Mouse (Mus musculus) right cerebral cortex, postnatal 36 days (tissue): Measurements from ENCODE around the gene Fam13a.
A peak's percentile ranks its signal among the peaks of the same experiment; 100 is the strongest.

Experiments
- DNase-seq, 2 experiments: peaks; one replicate each; pipeline ENCODE4 v3.0.0; 2022; ENCODE audit warnings: low spot score in 2 of 2, mixed read lengths in 1 of 2

The Fam13a gene

GRCm38 (mm10) chr6:59024164-59024724 is at the start of gene Fam13a:
Gene Fam13a, minus strand, starts transcription at chr6:59024549.
- peak; percentile 74 to 86 for DNase-seq

DNA sequence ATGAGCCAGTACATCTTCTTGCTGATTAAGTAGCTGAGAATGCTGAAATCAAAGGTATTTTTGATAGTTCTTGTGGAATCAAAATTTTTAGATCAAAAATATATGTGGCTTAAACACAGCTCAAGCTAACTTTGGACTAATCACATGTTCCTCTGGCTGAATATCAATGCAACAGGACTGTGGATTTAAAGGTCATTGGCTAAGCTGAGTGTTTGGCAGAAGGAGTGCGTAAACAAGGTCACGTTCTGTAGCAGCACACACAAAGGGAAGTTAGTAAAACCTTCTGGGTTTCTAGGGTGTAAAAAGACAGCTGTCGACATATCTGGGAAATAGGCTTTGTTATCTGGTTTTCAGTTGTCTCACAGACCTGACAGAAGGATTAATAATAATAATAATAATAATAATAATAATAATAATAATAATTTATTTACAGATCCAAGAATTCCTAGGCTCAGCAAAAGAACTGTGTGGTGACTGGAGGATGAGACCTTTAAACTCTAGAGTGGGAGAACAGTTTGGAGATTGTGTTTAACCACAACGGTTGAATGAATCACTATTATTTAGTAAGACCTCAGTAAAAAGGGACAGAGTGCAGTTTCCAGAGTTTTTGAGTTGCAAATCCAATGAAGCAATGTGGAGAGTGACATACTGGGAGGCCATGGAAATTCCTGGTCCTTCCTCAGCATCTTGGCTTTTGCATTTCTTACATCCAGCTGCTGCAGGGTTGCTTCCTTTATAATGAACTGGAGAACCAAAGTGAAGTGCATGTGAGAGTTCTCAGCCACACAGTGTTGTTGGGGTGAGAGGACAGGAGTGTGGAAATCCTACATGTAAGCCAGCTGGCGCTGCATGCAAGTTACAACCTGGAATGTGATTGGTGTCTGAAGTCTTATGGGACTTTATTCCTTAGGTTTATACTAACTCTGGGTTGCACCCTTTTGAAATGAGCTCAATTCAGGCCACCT is 48.0 kb upstream of the Fam13a start:
- DNase-seq: no peak

DNA sequence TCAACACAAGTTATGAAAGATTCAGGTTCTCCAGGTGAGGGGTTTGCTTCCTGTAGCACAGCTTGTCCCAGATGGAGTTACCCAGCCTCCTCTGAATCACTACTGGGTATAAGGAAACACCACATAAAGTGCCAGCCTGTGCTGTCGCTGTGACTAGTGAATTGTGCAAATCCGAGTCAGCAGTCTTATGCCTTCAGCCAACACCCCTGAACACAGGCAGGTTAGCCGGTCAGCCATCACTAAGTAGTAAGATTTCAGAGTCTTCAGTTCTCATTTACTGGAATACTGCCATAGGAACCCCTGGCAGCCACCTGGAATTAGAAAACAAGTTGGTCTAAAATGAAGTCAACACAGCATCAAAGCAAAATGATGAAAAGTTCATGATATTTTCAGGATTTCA is 47.3 kb upstream of the Fam13a start:
- no peak for DNase-seq

GRCm38 (mm10) chr6:59068187-59068586 is 43.8 kb upstream of the Fam13a start:
- DNase-seq: no peak

DNA sequence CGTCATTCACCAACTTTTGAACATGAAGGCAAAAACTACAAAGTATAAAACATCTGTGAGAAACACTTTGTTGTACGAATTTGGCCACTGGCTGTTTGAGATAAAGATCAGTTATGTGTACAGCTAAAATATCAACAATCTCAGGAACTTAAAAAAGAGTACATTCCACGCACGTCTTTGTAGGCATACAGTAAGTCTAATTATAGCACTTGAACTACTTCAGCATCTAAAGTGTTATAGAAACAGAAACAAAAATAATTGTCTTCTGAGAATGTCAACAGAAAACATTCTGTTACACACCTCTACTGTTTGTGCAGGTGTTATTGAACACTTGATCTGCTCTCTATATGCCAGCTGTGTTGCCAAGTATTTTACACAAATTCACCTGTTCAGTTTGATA is 40.1 kb upstream of the Fam13a start:
- no peak for DNase-seq

- DNase-seq: no peak
Measured at GRCm38 (mm10) chr6:59053232-59053631, 28.9 kb upstream of the Fam13a start.

- DNase-seq: no peak
Measured at GRCm38 (mm10) chr6:59039719-59040118, 15.4 kb upstream of the Fam13a start.

DNA sequence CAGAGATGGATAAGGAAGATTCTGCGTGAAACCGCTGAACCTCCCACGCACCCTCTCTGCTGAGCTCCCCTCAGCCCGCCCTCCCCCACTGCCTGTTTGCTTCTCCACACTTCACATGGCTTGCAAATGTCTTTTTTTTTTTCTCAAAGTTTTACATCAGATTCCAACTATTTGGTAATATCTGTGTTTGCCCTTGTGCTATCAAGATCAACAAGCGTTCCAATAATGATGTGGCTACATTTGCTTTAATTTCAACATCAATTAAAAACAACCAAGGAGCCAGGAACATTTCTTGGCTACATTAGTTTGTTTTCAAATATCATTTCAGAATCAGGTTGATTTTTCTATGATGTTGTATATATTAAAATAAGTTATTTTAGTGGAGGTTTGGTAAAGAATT is 8.4 kb upstream of the Fam13a start:
- no peak for DNase-seq

- no peak for DNase-seq
Measured at GRCm38 (mm10) chr6:59031539-59031938, 7.2 kb upstream of the Fam13a start.

DNA sequence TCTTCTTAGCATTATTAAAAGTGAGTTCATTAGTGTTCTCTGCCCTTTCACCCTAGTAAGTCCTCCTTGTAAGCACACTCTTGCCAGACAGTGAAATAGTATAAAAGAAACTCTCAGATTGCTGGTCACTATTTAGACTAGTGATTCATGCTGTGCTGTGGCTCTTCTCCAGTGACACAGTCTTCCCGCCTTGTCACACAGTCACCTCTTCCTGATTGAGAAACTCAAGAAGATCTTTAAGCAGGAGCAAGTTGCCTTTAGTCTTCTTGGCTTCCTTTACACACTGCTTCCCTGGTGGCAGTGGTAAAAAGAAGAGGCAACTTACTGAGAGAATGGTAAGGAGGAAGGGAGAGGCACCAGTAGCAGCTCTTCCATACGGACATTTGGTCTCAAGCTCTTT is 6.3 kb upstream of the Fam13a start:
- no peak for DNase-seq

DNA sequence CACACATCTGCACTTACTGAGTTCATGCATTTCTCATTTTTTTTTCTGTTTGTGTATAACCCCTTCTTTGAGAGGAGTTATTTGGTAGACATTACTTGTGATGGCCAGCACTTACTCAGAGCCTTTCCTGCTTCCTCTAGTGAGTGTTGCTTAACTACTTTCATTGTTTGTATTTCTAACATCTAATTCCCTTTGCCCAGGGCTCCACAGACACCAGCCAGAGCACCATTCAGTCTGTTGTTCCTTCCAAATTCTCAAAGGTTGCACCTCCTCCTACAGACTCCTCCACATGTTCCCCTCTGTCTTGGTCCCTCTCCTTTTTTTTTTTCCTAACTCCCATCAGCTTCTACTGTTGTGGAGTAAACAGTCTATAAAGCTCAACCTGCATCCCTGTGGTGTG is 5.7 kb upstream of the Fam13a start:
- no peak for DNase-seq

DNA sequence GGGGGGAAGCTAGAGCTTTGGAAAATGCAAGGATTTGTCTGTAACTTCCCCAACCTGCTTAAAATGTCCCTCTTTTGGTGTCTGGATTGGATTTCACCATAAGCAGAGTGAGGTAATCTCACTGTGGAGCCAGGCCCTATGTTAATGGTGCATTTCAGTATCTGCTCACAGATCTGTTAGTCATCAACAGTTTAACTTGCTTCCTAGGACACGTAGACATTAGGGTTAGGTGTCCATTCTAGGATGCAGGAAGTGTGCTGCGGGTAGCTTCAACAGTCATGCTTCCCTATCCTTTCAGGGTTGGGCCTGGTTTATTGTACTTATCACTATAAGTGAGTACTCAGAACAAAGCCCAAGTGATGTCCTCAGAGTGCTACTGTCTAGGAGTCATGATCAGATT is 4.5 kb upstream of the Fam13a start:
- no peak for DNase-seq

- DNase-seq: no peak
Measured at GRCm38 (mm10) chr6:59024806-59025205, 457 bp upstream of the Fam13a start.

GRCm38 (mm10) chr6:59023455-59024163 is 740 bp downstream of the Fam13a start:
- no peak for DNase-seq

DNA sequence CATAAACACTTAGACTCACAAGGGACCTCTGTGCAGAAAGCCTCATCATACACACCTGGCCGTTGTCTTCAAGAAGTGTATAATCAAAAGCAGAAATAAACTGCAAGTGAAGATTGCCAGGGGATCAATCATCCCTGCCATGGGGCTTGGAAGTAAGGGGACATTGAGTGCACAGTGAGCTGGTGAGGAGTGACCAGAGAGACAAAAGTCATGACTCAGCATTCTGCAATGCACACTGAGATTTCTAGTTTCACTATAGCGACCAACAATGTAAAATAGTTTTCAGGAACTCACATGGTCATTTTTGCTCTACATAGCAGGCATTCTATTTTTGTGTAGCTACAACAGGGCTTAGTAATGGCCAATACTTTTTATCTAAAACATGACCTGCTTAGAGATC is 1.7 kb downstream of the Fam13a start:
- no peak for DNase-seq

DNA sequence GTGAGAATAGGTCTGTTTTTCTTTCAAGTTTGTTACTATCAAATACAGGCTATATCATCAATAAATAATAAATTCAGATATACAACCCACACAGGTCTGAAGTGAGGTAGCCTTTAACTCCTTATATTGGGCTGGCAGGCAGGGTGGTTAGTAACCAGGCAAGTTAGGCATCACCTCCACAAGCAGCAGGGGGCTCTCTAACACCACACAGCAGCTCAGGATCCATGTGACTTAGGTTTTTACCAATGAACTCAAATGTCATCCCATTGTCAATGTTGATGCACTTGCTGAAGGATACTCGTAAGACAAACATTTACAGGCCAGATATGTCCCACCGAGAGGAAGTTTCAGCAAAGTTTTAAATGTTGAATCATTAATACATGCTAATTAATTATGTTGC is 4.0 kb downstream of the Fam13a start:
- DNase-seq: no peak

GRCm38 (mm10) chr6:59019847-59020246 is 4.5 kb downstream of the Fam13a start:
- DNase-seq: no peak

DNA sequence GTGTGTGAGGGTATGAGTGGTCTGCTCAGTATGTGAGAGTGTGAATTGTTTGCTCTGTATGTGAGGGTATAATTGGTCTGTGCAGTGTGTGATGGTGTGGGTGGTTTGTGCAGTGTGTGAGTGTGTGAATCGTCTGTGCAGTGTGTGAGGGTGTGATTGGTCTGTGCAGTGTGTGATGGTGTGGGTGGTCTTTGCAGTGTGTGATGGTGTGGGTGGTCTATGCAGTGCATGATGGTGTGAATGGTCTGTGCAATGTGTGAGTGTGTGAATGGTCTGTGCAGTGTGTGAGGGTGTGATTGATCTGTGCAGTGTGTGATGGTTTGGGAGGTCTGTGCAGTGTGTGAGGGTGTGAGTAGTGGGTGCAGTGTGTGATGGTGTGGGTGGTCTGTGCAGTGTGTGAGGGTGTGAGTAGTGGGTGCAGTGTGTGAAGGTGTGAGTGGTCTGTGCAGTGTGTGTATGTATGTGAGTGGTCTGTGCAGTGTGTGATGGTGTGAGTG is 8.0 kb downstream of the Fam13a start:
- no peak for DNase-seq

GRCm38 (mm10) chr6:59014760-59015159 is 9.6 kb downstream of the Fam13a start:
- no peak for DNase-seq

DNA sequence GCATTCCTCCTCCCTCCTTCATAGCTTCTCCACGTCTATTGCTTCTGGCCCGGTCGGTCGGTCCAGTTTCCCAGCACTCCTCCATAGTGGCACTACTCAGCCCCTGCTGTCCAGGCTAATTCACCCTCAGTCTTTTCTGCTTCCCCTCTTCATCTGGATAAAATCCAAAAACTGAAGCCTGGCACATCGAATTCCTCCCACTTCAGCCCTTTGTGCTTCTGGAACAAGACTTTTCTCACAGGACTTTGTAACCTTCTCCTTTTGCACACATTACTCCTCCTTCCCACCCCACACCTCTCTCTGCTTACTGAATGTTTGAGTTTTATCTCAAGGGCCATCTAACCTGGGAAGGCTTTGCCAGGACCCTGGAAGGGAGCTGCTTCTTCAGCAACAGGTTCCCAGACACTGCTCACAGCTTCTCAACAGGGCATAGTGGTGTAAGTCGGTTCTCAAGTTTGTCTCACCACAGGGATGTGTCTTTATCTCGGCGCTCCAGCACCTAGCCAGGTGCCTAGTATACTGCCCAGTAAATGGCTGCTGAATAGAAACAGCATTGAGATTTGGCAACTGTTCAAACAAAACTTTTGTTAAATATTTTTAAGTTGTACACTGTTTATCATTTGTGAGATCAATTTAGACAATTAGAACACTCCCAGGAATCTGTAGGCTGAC is 10.1 kb downstream of the Fam13a start:
- no peak for DNase-seq

DNA sequence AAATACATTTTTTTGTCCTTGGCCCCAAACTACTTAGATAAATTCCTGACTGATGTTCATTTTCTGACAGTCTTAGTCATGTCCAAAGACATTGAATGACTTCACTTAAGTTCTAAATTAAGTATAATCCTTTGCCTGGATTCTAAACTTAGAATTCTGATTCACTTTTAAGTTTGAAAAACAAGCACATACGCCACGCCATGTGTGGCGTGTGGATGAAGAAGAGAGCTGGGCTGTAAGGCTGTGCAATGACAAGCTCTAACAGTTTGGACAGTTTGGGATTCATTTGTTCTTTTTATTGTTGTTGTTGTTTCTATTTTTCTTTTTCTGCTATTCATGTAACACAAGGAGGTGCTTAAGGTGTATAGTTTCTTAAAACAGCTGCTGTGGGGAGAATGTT is 13.6 kb downstream of the Fam13a start:
- DNase-seq: no peak

DNA sequence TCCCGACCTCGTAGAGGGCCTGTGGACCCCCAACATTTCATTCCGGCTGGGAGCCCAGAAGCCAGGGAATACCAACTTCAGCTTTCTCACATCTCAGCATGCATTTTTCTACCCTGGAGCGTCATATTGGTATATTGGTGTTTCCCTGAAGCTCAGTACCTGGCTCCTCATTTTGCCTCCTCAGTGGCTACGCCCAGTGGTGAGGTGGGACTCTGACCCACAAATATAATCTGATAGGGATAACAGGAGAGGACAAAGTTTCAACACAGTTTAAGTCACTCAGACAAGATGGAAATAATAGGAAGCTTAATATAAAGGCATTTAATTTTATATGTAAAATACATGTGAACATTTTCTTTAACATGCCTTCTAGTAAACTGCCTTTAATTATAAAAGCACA is 19.7 kb downstream of the Fam13a start:
- DNase-seq: no peak
